Mouse (Mus musculus) kidney, postnatal 36 days (tissue): ENCODE measurements at regions not wholly inside any gene's neighbourhood (a gene's known extent, or its start where the extent isn't known, plus 50 kb on each side); places are given as distances from the start of the nearest gene placed in this dataset.

ENCODE experiments used
- DNase-seq, 2 experiments: peaks; one replicate each; pipeline ENCODE4 v3.0.0; 2021 to 2022; ENCODE audit warnings: mixed read lengths in 2 of 2

DNA sequence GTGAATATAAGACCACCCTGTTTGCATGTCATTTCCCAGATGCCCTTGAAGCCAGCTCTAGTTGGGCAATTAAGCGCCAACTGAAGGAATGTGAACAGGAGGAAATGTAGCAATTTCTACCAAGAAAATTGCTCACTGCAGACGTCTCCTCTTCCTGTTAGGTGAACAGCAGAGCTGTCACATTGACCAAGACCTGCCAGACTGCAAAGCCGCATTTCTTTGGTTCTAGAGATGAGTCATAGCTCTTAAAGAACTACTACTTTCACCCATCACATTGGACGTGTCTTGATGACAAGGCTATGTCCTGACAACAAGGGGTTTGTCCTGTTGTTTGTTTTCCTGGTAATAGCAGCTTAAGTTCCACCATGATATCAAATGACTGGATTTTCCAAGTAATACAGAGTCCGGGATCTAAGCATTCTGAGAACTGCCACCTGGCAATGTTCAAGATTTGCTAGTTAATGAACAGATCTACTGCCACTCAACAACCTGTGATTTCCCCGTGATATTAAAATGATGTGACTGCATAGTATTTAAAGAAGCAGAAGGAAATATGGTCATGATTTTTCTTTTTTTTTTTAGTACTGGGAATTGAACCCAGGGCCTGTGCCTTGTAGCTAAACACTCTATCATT lies 68.2 kb upstream of the Fndc3a start:
- DNase-seq = peak; percentile 14 to 58

DNA sequence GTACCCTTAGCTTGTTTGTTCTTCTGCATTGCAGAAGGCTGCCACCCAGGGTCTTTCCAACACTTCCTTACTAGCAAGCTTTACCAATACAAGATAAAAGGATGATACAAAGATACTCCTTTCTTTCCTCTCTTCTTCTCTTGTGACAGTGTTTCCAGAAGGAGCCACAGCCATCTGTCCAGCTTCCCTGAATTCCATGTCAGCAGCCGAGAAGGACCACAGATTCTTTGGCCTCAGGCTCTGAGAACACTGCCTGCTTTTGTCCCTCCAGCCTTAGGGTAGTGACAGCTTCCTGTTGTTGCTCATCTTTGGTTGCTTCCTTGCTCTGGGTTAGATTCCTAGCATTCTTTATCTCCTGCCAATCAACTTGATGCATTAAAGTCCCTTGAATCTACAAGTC lies 60.4 kb upstream of the Fndc3a start:
- DNase-seq = no peak

DNA sequence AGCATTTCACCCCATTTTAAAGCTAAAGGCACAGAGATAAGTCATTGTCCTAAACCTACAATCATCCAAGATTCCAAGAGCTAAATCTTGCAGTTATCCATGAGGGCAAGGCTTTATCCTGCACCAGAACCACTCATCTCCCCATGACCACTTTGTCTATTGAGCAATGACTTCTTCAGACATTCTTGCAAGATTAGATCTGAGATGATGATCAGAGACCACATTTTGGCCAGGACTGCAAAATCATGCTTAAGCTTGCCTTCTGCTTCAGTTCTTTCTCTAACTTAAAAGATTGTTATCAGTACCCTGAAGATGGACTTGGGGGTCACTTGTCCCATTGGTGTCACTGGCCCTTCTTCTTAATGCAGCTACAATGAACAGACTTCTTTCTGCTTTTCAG lies 50.3 kb upstream of the Fndc3a start:
- no peak for DNase-seq
